8 mouse cellular contexts compared by ENCODE assay signal in the genomic region with DNA sequence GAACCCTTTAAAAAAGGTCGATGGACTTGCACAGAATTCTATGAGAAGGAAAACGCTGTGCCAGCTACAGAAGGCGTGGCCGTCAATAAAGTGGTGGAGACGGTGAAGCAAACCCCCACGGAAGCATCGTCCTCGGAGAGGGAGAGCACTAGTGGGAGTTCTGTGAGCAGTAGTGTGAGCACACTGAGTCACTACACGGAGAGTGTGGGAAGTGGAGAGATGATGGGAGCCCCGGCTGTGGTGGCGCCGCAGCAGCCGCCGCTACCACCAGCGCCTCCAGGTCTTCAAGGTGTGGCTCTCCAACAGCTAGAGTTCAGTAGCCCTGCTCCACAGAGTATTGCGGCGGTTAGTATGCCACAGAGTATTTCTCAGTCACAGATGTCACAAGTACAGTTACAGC. TPM values are rescaled to one million over a fixed set of nuclear protein-coding genes. Genes with fewer than 3 reads are reported as not detected.
A peak's percentile ranks its signal among the peaks of the same experiment; 100 is the strongest.
DNase-seq lines count a peak whose midpoint lies in the region; ATAC-seq and TF ChIP-seq lines count a peak whose summit lies in the region.

No protein-coding gene starts in this region.

- no peaks in the 10 kb centered on the region for H3K9me3 ChIP-seq in hindbrain, embryonic 12.5 days (replicated peaks)
- H3K9me3 ChIP-seq in midbrain, embryonic 13.5 days = no peaks in the 10 kb centered on the region

- 91% methylated on average over 17 of the region's 17 CpGs for WGBS in hindbrain, embryonic 12.5 days
- 91% methylated on average over 17 of the region's 17 CpGs for WGBS in midbrain, embryonic 13.5 days

- H3K9ac ChIP-seq in hindbrain, embryonic 12.5 days = peak overlapping the region; percentile 100
- H3K9ac ChIP-seq in midbrain, embryonic 13.5 days (replicated peaks) = peak overlapping the region; percentile 100; the same call in 1 of the 2 replicates

- intact Hi-C loops in gastrocnemius, adult 2 months (cut with DNase I) = loop anchor here (2.0 to 5.0 kb wide), 2 partner anchors 41 to 265 kb away; no protein-coding TSS in a partner anchor
- intact Hi-C loops in gastrocnemius, postnatal 14 days (cut with DNase I; ENCODE audit: low total_unique reads) = no loop called here

- no peak for ATAC-seq in hindbrain, embryonic 12.5 days (ENCODE audit: low FRiP score)
- ATAC-seq in midbrain, embryonic 13.5 days = no peak
- no peak for ATAC-seq in granulocyte monocyte progenitor cell, adult 5-6 weeks (replicated peaks; ENCODE audit: poor library complexity, severe bottlenecking)

- peaks cover 53% of the 10 kb centered on the region for H3K4me1 ChIP-seq in hindbrain, embryonic 12.5 days
- peaks cover 62% of the 10 kb centered on the region for H3K4me1 ChIP-seq in midbrain, embryonic 13.5 days (replicated peaks)

- H3K4me2 ChIP-seq in hindbrain, embryonic 12.5 days (replicated peaks) = peak overlapping the region; percentile 93
- H3K4me2 ChIP-seq in midbrain, embryonic 13.5 days (replicated peaks) = peak overlapping the region; percentile 99

- no peak overlapping the region for H3K27ac ChIP-seq in gastrocnemius, adult 2 months
- H3K27ac ChIP-seq in hindbrain, embryonic 12.5 days = no peak overlapping the region
- H3K27ac ChIP-seq in midbrain, embryonic 13.5 days = no peak overlapping the region; the same call in 1 of the 2 replicates

- peak overlapping the region; percentile 96 for H3K4me3 ChIP-seq in gastrocnemius, adult 2 months
- peak overlapping the region; percentile 93 for H3K4me3 ChIP-seq in hindbrain, embryonic 12.5 days
- peak overlapping the region; percentile 97 for H3K4me3 ChIP-seq in midbrain, embryonic 13.5 days (replicated peaks)

- no peak for DNase-seq in gastrocnemius, adult 2 months
- DNase-seq in gastrocnemius, postnatal 14 days = no peak
- peak; percentile 77 for DNase-seq in brain, adult 2 months (ENCODE audit: low read depth, low spot score)
- DNase-seq in natural killer cell, adult 2 months (ENCODE audit: low spot score in 2 of 2) = no peak
- DNase-seq in retina, embryonic 14.5 days (ENCODE audit: low spot score) = no peak

- peaks cover 30% of the 10 kb centered on the region for H3K36me3 ChIP-seq in hindbrain, embryonic 12.5 days
- H3K36me3 ChIP-seq in midbrain, embryonic 13.5 days = peaks cover 28% of the 10 kb centered on the region

- no peaks in the 10 kb centered on the region for H3K27me3 ChIP-seq in hindbrain, embryonic 12.5 days
- no peaks in the 10 kb centered on the region for H3K27me3 ChIP-seq in midbrain, embryonic 13.5 days

- no peak for TF ChIP-seq CTCF in gastrocnemius, adult 2 months (IDR thresholded peaks at IDR 0.05)

RNA-seq across cellular contexts. Expression of a gene that starts 2.6 kb away (rescaled TPM):
- 100 to 1,000 TPM; 131 to 151 TPM for total RNA-seq in gastrocnemius, adult 2 months (2021)
- 100 to 1,000 TPM; 119 to 144 TPM for total RNA-seq in gastrocnemius, postnatal 14 days (2021)
- 458 and 517 TPM in 2 replicates for polyA plus RNA-seq in hindbrain, embryonic 12.5 days (2016; fragmentation: Nextera tagmentation; extraction: Ambion mirVana)
- 644 and 657 TPM in 2 replicates for polyA plus RNA-seq in midbrain, embryonic 13.5 days (2015; fragmentation: Nextera tagmentation; extraction: Ambion mirVana)
- total RNA-seq in granulocyte monocyte progenitor cell, adult 5-6 weeks (2014; fragmentation: Nextera tagmentation) = 53.3 and 59.4 TPM in 2 replicates
- total RNA-seq in granulocyte monocyte progenitor cell, adult 5-6 weeks (2017) = 30.6 and 41.9 TPM in 2 replicates
